Mouse (Mus musculus) hindbrain, embryonic 11.5 days (tissue): ENCODE data around the gene Fuca1. TPM values are rescaled to one million over a fixed set of nuclear protein-coding genes. Genes with fewer than 3 reads are reported as not detected.

Experiments used
- ATAC-seq: fragments of 200-750 bp; cut with Nextera tagmentation; 2 replicates; pipeline ENCODE4 v1.8.0; 2017; ENCODE audit warnings: mild to moderate bottlenecking, moderate TSS enrichment, moderate library complexity; ENCODE audit not compliant: low FRiP score
- DNase-seq: peaks from one replicate; pipeline ENCODE4 v3.0.0-alpha.2; 2015; ENCODE audit warnings: low spot score
- H3K27ac ChIP-seq: fragments of 300-500 bp; sonication (generic); 2 replicates; pipeline ENCODE4 v1.5.1; 2014; ENCODE audit warnings: mild to moderate bottlenecking, low read depth, low read length
- H3K27me3 ChIP-seq: fragments of 300-500 bp; sonication (generic); 2 replicates; pipeline ENCODE4 v1.6.1; 2014; ENCODE audit warnings: mild to moderate bottlenecking, low read length, moderate library complexity, mixed read lengths; ENCODE audit not compliant: control insufficient read depth, insufficient read depth
- H3K36me3 ChIP-seq: fragments of 300-500 bp; sonication (generic); 2 replicates; pipeline ENCODE4 v1.6.1; 2014; ENCODE audit warnings: mild to moderate bottlenecking, low read length, moderate library complexity, mixed read lengths; ENCODE audit not compliant: control insufficient read depth, insufficient read depth
- H3K4me1 ChIP-seq: fragments of 300-500 bp; sonication (generic); replicated peaks from 2 replicates; pipeline ENCODE4 v1.6.1; 2014; ENCODE audit warnings: low read length, mixed read lengths; ENCODE audit not compliant: control insufficient read depth, insufficient read depth
- H3K4me2 ChIP-seq: fragments of 300-500 bp; sonication (generic); replicated peaks from 2 replicates; pipeline ENCODE4 v1.6.1; 2014; ENCODE audit warnings: mild to moderate bottlenecking, low read depth, low read length
- H3K4me3 ChIP-seq: fragments of 300-500 bp; sonication (generic); 2 replicates; pipeline ENCODE4 v1.5.1; 2014; ENCODE audit warnings: low read depth, low read length
- H3K9ac ChIP-seq: fragments of 300-500 bp; sonication (generic); 2 replicates; pipeline ENCODE4 v1.6.1; 2014; ENCODE audit warnings: low read depth, low read length
- H3K9me3 ChIP-seq: fragments of 300-500 bp; sonication (generic); 2 replicates; pipeline ENCODE4 v1.6.1; 2016; ENCODE audit warnings: low read length; ENCODE audit not compliant: control insufficient read depth
- WGBS: fragments of 180-500 bp; shearing (Covaris S2); extraction: QIAGEN DNeasy Blood & Tissue Kit; methylation state at CpG from one replicate; pipeline ENCODE4 v1.1.7; 2014; 5-methylcytosine and 5-hydroxymethylcytosine counted together
- polyA plus RNA-seq: library from polyadenylated mRNA; unstranded; fragments of >200 nt; fragmentation: Nextera tagmentation; extraction: Ambion mirVana; gene quantifications from 2 replicates; pipeline ENCODE4 v1.2.1, GENCODE M21; 2014

Fuca1 gene
- polyA plus RNA-seq, 1 experiment from 2014 or later, result 50.4 TPM

DNA sequence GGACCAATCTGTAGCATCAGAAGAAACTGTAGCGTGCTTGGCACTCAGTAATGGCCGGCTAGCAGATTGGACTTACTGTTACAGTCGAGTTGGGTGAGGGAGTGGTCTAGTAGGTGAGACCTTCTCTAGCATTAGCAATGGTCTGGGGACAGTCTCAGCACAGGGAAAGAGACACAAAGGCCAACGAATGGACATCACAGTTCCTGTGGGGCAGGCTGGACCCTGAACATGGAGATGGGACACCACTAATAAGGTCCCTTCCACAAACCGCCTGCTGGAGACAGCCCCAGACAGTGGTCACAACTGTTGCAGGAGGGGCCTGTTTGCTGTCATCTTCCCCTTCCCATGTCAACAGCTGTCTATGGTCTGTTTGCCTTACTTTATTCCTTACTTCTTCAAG is 41.2 kb downstream of the Fuca1 start:
- DNase-seq, result no peak
- no peak overlapping the region for H3K4me3 ChIP-seq
- peaks cover 3% of the 10 kb centered on the region; the same call in 1 of the 2 replicates for H3K4me1 ChIP-seq
- no peaks in the 10 kb centered on the region for H3K27me3 ChIP-seq
- H3K27ac ChIP-seq, result no peak overlapping the region
- H3K36me3 ChIP-seq, result no peaks in the 10 kb centered on the region
- WGBS, result 83% methylated on average over 5 of the region's 5 CpGs
- no peak overlapping the region for H3K4me2 ChIP-seq
- no peak overlapping the region for H3K9ac ChIP-seq
- no peaks in the 10 kb centered on the region for H3K9me3 ChIP-seq
- ATAC-seq, result no peak

DNA sequence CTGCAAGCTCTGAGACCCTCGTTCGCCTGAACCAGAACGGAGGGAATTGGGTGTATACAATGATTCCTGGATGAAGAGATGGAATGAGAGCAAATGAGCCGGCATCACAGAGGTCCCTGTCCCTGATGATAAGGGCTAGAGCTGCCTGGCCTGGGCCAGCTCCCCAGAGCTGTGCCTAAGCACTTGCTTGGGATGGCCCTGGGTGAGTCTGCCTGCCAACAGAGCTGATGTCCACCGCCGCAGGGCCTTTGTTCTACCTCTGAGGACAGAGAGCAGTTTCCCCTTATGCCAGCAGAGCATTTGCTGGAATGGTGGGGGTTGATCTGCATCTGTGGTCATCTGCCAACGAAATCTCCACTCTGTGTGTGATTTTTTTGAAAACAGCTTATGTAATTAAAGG is 41.7 kb downstream of the Fuca1 start:
- Histone ChIP-seq H3K27me3 (no peaks in the 10 kb centered on the region), H3K9ac (no peak overlapping the region), H3K9me3 (no peaks in the 10 kb centered on the region), H3K4me2 (no peak overlapping the region), H3K4me3 (no peak overlapping the region), H3K36me3 (peaks cover 2% of the 10 kb centered on the region; the same call in 1 of the 2 replicates), H3K4me1 (peaks cover 3% of the 10 kb centered on the region; the same call in 1 of the 2 replicates), H3K27ac (no peak overlapping the region)
- 85% methylated on average over 7 of the region's 7 CpGs for WGBS
- no peak for DNase-seq
- no peak for ATAC-seq

DNA sequence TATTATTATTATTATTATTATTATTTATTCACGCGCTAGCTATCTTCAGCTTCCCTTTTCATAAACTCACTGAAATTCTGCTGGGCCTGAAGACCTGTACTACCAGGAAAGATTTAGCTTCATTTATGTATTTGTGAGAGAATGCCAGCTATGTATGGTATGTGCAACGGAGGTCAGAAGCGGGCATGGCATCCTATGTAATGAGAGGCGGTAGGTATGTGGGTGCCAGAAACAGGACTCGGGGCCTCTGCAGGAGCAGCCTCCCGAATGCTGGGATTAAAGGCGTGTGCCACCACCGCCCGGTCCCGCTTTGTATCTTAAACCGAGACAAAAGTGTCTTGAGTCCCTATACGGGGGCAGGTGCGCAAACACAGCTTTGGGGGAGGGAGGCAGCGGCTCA is 42.4 kb downstream of the Fuca1 start:
- H3K4me2 ChIP-seq, result peak overlapping the region; percentile 94
- DNase-seq (no peak), ATAC-seq (peak; percentile 15; the same call in 1 of the 2 replicates)
- peak overlapping the region; percentile 73 for H3K4me3 ChIP-seq
- 6% methylated on average over 15 of the region's 15 CpGs for WGBS
- H3K36me3 ChIP-seq, result peaks cover 6% of the 10 kb centered on the region; the same call in 1 of the 2 replicates
- no peaks in the 10 kb centered on the region for H3K9me3 ChIP-seq
- peaks cover 3% of the 10 kb centered on the region; the same call in 1 of the 2 replicates for H3K4me1 ChIP-seq
- H3K27me3 ChIP-seq, result no peaks in the 10 kb centered on the region
- peak overlapping the region; percentile 89 for H3K9ac ChIP-seq
- peak overlapping the region; percentile 70 for H3K27ac ChIP-seq

DNA sequence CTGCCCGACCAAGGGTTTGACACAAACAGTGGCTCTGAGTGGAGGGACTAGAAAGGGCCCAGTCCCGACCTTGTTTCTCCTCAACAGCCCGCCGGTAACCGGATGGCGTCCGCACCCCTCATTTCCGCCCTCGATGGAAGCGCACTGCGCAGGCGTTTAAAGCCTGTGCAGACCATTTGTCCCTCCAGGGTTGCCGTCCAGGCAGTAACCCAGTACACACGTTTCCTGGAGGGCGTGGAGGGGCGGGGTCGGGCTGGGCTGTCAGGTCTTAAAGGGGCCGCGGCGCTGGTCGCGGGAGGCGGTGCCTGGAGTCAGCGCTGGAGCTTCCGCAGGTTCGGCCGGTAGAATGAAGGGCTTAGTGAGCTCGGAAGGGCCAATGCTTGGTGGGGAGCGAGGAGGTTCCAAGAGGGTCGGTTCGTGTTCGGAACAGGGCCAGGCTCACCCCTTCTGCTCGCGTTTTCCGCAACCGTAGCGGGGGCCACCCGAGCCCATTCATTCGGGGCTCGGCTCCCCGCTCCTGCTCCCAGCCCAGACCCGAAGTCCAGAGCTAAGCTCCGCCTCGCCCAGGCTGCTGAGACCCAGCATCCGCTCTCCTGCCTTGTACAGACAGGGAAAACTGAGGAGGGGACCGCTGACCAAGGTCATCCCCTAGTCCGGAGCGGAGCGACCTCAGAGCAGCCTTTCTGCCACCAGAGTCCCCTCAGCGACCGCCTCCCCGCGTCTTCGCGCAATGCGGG is 43.1 kb downstream of the Fuca1 start, which contains the start of gene Gale:
Gene Gale, plus strand, starts transcription at position 271 of the 737 bp plus-strand sequence.
- peak; percentile 97 for DNase-seq
- Histone ChIP-seq H3K9me3 (no peaks in the 10 kb centered on the region), H3K4me2 (peak within 1 kb of the TSS; percentile 94), H3K36me3 (peaks cover 12% of the 10 kb centered on the region), H3K4me3 (peak within 1 kb of the TSS; percentile 73), H3K27me3 (no peaks in the 10 kb centered on the region), H3K4me1 (peaks cover 3% of the 10 kb centered on the region; the same call in 1 of the 2 replicates), H3K9ac (peak within 1 kb of the TSS; percentile 89), H3K27ac (peak within 1 kb of the TSS; percentile 70)
- under 1% methylated on average over 56 of the region's 56 CpGs for WGBS
- ATAC-seq, result peak; percentile 90

DNA sequence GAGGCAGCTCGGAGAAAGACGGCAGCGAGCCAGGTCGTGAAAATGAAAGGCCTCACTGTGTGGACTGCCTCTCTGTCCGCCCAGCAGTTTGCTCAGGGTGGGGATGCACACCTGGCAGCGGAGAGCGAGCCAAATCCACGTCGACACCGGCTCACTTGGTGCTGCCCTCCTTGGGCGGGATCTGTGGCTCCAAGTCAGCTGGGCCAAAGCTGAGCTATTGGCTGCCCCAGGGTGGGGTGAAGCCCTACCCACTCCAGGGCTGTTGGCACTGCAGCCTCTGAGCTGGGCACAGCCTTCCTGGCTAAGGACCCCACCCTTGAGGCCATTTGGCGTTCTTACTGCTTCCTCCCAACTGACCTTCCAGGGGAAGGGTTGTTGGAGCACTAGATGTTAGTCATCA is 43.9 kb downstream of the Fuca1 start:
- ATAC-seq, result no peak
- DNase-seq, result no peak
- peaks cover 18% of the 10 kb centered on the region for H3K36me3 ChIP-seq
- 6% methylated on average over 12 of the region's 12 CpGs for WGBS
- no peaks in the 10 kb centered on the region for H3K9me3 ChIP-seq
- H3K9ac ChIP-seq, result peak overlapping the region; percentile 73
- H3K4me3 ChIP-seq, result peak overlapping the region; percentile 73
- peaks cover 3% of the 10 kb centered on the region; the same call in 1 of the 2 replicates for H3K4me1 ChIP-seq
- H3K4me2 ChIP-seq, result peak overlapping the region; percentile 94
- H3K27me3 ChIP-seq, result no peaks in the 10 kb centered on the region
- no peak overlapping the region for H3K27ac ChIP-seq

DNA sequence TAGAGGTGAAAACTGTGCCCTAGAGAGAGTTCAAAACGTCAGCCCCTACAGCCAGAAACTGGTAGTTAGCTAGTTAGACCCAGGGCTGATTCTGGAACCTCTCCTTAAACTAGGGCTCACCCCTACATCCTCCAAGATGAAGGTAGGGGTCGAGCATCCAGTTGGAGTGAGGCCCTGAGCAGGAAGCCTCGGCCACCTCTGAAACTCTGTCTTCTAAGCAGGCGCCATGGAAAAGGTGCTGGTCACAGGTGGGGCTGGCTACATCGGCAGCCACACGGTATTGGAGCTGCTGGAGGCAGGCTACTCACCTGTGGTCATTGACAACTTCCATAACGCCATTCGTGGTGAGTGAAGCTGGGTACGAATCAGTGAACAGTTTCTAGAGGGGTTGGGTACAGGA is 44.6 kb downstream of the Fuca1 start:
- Histone ChIP-seq H3K27ac (no peak overlapping the region), H3K4me2 (no peak overlapping the region), H3K9ac (no peak overlapping the region), H3K4me1 (peaks cover 3% of the 10 kb centered on the region; the same call in 1 of the 2 replicates), H3K4me3 (no peak overlapping the region), H3K27me3 (no peaks in the 10 kb centered on the region), H3K9me3 (no peaks in the 10 kb centered on the region), H3K36me3 (peaks cover 25% of the 10 kb centered on the region)
- no peak for DNase-seq
- ATAC-seq, result no peak
- 84% methylated on average over 9 of the region's 9 CpGs for WGBS

DNA sequence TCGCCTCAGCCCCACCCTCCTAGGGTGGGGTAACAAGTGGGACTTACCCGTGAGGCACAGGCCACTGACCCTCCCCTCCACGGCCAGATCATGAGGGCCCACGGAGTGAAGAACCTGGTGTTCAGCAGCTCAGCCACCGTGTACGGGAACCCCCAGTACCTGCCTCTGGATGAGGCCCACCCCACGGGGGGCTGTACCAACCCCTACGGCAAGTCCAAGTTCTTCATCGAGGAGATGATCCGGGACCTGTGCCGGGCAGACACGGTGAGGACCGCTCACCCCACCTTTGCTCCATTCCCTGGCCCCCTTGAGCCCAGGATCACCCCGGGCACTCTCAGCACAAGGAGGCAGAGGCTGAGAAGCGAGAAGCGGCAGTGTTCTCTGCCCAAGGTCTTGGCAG is 45.7 kb downstream of the Fuca1 start:
- no peak overlapping the region for H3K4me2 ChIP-seq
- H3K36me3 ChIP-seq, result peaks cover 27% of the 10 kb centered on the region
- no peak for DNase-seq
- H3K27me3 ChIP-seq, result no peaks in the 10 kb centered on the region
- no peak overlapping the region for H3K4me3 ChIP-seq
- H3K9ac ChIP-seq, result no peak overlapping the region
- no peak overlapping the region for H3K27ac ChIP-seq
- H3K4me1 ChIP-seq, result peaks cover 4% of the 10 kb centered on the region; the same call in 1 of the 2 replicates
- WGBS, result 95% methylated on average over 16 of the region's 16 CpGs
- no peaks in the 10 kb centered on the region for H3K9me3 ChIP-seq
- ATAC-seq, result no peak

DNA sequence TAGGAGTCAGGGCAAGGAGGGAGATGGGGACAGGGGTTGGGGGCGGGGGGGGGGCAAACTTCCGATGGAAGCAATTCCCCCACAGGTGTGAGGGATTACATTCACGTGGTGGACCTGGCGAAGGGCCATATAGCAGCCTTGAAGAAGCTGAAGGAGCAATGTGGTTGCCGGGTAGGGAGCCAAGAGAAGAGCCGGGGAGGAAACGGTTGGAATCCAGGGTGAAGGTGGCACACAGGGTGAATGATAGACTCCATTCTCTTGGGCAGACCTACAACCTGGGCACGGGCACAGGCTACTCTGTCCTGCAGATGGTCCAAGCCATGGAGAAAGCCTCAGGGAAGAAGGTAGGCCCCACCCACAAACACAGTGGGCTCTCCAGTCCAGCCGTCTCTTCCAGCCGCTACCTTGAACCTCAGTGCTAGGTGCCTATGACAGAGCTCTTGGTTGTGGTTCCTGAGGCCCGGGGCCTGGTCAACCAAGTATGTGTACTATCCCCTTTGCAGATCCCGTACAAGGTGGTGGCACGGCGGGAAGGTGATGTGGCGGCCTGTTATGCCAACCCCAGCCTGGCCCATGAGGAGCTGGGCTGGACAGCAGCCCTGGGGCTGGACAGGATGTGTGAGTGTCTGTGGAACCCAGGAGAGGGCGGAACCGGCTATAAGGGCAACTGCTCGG is 46.7 kb downstream of the Fuca1 start:
- 91% methylated on average over 18 of the region's 18 CpGs for WGBS
- H3K4me2 ChIP-seq, result no peak overlapping the region
- no peak overlapping the region for H3K9ac ChIP-seq
- H3K9me3 ChIP-seq, result no peaks in the 10 kb centered on the region
- no peak for ATAC-seq
- no peak overlapping the region for H3K27ac ChIP-seq
- no peak for DNase-seq
- peaks cover 27% of the 10 kb centered on the region for H3K36me3 ChIP-seq
- no peak overlapping the region for H3K4me3 ChIP-seq
- H3K27me3 ChIP-seq, result no peaks in the 10 kb centered on the region
- H3K4me1 ChIP-seq, result peaks cover 7% of the 10 kb centered on the region; the same call in 1 of the 2 replicates
